Mouse (Mus musculus): Measurements from ENCODE around the gene Plxdc1. TPM values are rescaled to one million over a fixed set of nuclear protein-coding genes. Genes with fewer than 3 reads are reported as not detected.

Plxdc1 gene
- total RNA-seq, 4 experiments from 2014 or later: 13.5 to 36.2 (median 24.0) TPM

DNA sequence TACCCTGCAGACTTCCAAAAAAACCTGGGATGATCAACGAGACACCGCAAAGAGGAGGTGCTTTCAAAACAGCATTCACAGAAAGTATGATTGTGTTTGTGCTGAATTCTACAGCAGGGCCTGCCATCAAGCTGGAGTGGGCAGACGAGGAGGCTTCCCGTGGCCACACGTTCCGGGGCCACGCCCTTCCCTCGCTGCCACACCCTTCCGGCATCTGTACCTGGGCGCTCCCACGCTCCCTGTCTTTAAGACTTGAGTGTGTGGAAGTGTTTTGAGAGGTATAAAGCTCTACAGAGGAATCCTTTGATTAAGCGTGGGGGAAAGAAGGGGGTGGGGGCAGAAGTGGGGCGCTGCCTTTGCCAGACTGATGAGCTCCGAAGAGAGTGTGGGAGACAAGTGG lies 73.1 kb downstream of the Plxdc1 start:
- no peak for DNase-seq

GRCm38 (mm10) chr11:97908634-97909348 lies 77.5 kb downstream of the Plxdc1 start:
- DNase-seq: no peak

GRCm38 (mm10) chr11:97907935-97908334 lies 78.3 kb downstream of the Plxdc1 start:
- DNase-seq: no peak

DNA sequence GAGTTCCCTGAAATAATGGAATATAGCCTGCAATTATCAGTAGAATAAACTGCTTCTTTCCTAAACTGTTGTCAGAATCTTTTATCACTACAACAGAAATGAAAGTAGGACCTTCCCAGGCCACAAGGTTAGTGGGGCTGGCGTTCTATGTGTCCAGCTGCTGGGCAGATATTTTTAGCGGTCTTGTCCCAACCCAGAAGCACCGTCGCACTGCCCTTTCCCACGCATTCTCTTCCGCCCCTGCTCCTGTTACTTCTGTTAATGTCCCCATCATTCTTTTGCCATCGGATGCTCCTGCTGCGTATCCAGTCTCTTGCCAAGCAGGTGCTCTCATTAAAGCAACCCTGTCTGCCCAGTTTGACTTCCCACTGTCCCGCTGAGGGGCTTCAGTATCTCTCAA lies 79.3 kb downstream of the Plxdc1 start:
- DNase-seq: no peak

GRCm38 (mm10) chr11:97905941-97906340 lies 80.3 kb downstream of the Plxdc1 start:
- no peak for DNase-seq

GRCm38 (mm10) chr11:97905540-97905939 lies 80.7 kb downstream of the Plxdc1 start:
- DNase-seq: no peak

GRCm38 (mm10) chr11:97904801-97905200 lies 81.4 kb downstream of the Plxdc1 start:
- DNase-seq: no peak

GRCm38 (mm10) chr11:97901806-97902205 lies 84.4 kb downstream of the Plxdc1 start:
- DNase-seq: no peak

GRCm38 (mm10) chr11:97899822-97900221 lies 86.4 kb downstream of the Plxdc1 start:
- DNase-seq: peak; percentile 82

GRCm38 (mm10) chr11:97897568-97898185 lies 88.6 kb downstream of the Plxdc1 start:
- DNase-seq: no peak

- DNase-seq: no peak
Observed at GRCm38 (mm10) chr11:97896655-97897054, 89.6 kb downstream of the Plxdc1 start.

DNA sequence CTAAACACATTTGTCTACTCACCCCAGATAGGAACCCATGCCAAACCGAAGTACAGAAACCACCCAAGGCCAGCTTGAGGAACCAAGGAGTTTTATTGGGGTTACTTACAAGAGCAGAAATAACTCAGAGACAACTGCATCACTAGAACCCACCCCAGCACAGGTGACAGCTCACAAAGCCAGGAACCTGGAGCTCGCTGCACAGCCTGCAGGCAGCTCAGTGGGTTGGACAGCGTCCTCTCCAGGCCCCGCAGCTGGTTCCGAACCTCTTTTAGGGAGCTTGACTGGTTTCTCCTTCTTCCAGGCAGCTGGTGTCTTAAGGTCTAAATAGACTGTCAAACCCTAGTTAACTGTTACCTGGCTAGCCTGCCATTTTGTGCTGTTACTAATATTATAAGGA lies 94.4 kb downstream of the Plxdc1 start:
- DNase-seq: no peak

- DNase-seq: no peak
Observed at GRCm38 (mm10) chr11:97885296-97885915, 100.8 kb downstream of the Plxdc1 start.

- DNase-seq: no peak
Observed at GRCm38 (mm10) chr11:97884601-97885185, 101.6 kb downstream of the Plxdc1 start.

DNA sequence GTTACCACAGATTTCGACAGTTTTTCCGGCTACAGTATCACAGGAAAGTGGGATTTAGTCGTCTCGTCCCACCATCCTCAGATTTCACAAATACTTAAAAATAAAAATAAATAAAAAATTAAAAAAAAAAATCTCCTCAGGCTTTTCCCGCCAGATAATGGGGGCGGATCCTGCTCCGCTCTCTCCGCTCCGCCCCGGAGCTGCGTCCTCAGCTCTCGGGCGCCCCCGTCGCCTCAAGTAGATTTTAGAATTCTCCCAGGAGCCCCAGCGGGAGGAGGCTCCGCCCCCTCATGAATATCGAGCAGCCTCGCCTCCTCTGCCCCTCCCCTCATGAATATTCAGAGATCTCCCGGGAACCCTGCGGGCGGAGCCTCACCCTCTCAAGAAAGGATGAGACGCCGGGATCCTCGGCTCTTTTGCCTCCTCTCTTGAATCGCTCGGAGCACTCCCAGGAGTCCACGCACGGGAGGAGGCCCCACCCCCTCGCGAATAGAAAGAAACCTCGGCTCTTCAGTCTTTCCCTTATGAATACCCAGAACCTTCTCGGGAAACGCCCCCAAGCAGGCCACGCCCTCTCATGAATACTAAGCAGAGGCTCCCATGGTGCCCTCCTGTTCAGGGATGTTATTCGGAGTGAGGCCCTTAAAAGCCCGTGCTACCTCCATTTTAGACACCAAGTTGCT lies 102.2 kb downstream of the Plxdc1 start, which contains the start of gene Fbxo47:
Fbxo47 (minus strand) TSS at position 237 of the 683 bp plus-strand sequence.
- peak; percentile 98 for DNase-seq

DNA sequence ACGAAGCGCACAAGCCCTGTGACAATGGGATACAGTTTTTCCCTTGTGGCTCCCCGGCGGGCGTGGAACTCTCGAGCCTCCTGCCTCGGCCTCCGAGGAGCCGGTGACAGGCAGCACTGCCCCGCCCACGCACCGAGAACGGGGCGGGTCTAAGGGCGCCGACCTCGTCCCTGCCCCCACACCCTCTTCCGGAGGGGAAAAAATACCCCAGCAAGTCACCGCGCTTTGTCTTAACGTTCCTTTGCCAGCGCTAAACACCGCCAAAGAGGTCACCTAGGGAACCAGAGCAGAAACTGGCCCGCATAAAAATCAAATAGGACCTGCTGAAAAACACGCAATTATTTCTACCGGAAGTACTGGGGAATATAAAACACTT lies 102.7 kb downstream of the Plxdc1 start:
- peak; percentile 60 for DNase-seq

GRCm38 (mm10) chr11:97880362-97880761 lies 105.9 kb downstream of the Plxdc1 start:
- no peak for DNase-seq

DNA sequence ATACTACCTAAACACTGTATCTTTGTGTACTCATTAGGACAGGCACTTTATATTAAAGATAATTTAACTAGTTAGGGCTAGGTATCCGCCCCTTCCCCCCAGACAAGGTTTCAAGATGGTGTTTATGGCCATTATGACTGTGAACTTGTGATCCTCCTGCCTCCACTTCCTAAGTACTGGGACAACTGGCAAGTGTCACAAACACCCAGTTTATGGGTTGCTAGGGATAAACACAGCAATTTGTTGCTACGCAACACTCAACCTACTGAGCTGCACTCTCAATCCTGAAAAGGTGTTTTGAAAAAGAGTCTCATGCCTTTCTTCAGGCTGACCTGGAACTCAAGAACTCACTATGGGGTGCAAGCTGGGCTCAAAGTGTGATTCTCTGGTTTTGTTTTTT lies 108.9 kb downstream of the Plxdc1 start:
- DNase-seq: no peak

DNA sequence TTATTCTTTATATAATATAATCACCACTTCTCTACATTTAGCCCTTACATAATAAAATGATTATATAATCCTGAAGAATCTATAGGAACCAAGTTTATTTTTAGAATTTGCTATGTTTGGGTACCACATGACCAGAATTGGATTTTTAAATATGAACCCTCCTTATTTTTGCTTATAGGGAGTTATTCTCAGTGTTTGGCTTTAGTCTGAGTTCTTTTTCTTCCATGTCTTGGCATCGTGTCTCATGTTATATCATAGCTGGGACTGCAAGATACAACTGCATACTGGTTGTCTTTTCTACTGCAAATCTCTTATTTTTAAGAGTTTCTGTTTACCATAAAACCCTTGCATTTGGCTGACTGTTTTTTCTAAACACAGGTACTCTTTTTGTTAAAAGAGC lies 111.8 kb downstream of the Plxdc1 start:
- DNase-seq: no peak
